9 mouse cellular contexts compared by ENCODE assay signal in the genomic region with DNA sequence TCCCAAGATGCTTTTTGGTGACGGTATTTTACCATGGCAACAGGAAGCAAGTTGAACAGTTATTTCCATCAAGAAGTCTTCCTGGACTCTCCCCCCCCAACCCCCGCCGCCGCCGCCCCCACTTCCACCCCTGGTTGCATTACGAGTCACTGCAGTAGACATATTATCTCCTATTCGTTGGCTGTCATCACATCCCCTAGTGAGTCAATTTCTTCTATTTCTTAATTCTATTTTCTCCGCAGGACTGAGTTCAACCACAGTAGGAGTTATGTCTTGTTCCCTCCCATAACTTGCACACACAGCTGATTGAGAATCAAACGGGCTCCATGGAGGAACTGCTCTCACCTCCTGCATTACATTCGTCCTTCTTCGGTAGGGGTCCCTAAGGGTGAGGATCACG. TPM values are rescaled to one million over a fixed set of nuclear protein-coding genes. Genes with fewer than 3 reads are reported as not detected.
DNase-seq lines count a peak whose midpoint lies in the region; ATAC-seq and TF ChIP-seq lines count a peak whose summit lies in the region.
"Had no signal": no experiment of that assay in that cellular context is flagged by ENCODE, and none has a peak within 500 bp of the region (broad histone marks: within the 10 kb centered on the region; RNA-seq: fewer than 3 reads in every experiment).

No protein-coding gene starts in this region.

- no peak for TF ChIP-seq POLR2A in ES-Bruce4 (IDR thresholded peaks at IDR 0.05; ENCODE audit: insufficient read depth, low read length)

- 36% methylated on average over 12 of the region's 12 CpGs for WGBS in heart, embryonic 12.5 days
- 24% methylated on average over 12 of the region's 12 CpGs for WGBS in heart, postnatal 0 days

- H3K4me3 ChIP-seq in heart, embryonic 12.5 days = peak overlapping the region; percentile 97
- H3K4me3 ChIP-seq in ES-Bruce4 (ENCODE audit: low read depth, low read length) = peak overlapping the region; percentile 98
- peak overlapping the region; percentile 88 for H3K4me3 ChIP-seq in heart, postnatal 0 days (ENCODE audit: low read depth, low read length)

- peaks cover 7% of the 10 kb centered on the region for H3K36me3 ChIP-seq in heart, embryonic 12.5 days
- no peaks in the 10 kb centered on the region; the same call in 1 of the 2 replicates for H3K36me3 ChIP-seq in ES-Bruce4 (ENCODE audit: control insufficient read depth, insufficient read depth, low read length, poor library complexity, severe bottlenecking)
- H3K36me3 ChIP-seq in heart, postnatal 0 days (replicated peaks; ENCODE audit: control insufficient read depth, insufficient read depth, low read length) = 0 out of 2 replicates have a peak, but pooled peaks cover under 1% of the 10 kb centered on the region

- no peaks in the 10 kb centered on the region for H3K27me3 ChIP-seq in heart, embryonic 12.5 days (replicated peaks)
- no peaks in the 10 kb centered on the region for H3K27me3 ChIP-seq in ES-Bruce4 (ENCODE audit: control insufficient read depth, insufficient read depth, low read length, poor library complexity, severe bottlenecking)
- no peaks in the 10 kb centered on the region for H3K27me3 ChIP-seq in heart, postnatal 0 days (ENCODE audit: control insufficient read depth, insufficient read depth, low read length)
- H3K27me3 ChIP-seq: Patski had no signal

- no peaks in the 10 kb centered on the region for H3K9me3 ChIP-seq in heart, embryonic 12.5 days (replicated peaks)
- no peaks in the 10 kb centered on the region for H3K9me3 ChIP-seq in ES-Bruce4 (replicated peaks; ENCODE audit: control insufficient read depth, insufficient read depth, low read length, poor library complexity, severe bottlenecking)
- H3K9me3 ChIP-seq in heart, postnatal 0 days (replicated peaks; ENCODE audit: control insufficient read depth, low read length) = no peaks in the 10 kb centered on the region

- H3K4me2 ChIP-seq in heart, embryonic 12.5 days = peak overlapping the region; percentile 91
- peak overlapping the region; percentile 89 for H3K4me2 ChIP-seq in heart, postnatal 0 days (ENCODE audit: low read depth, low read length)

- no peak overlapping the region for H3K27ac ChIP-seq in heart, embryonic 12.5 days (ENCODE audit: poor library complexity, severe bottlenecking)
- H3K27ac ChIP-seq in ES-Bruce4 (ENCODE audit: insufficient read depth, low read length) = no peak overlapping the region
- peak overlapping the region; percentile 13; the same call in 1 of the 2 replicates for H3K27ac ChIP-seq in heart, postnatal 0 days (ENCODE audit: low read depth)

- ATAC-seq in heart, embryonic 12.5 days (ENCODE audit: insufficient number of reproducible peaks, low FRiP score) = no peak
- ATAC-seq in heart, postnatal 0 days (ENCODE audit: insufficient read depth, low read depth) = no peak
- ATAC-seq in megakaryocyte, adult 5-6 weeks (ENCODE audit: poor library complexity, severe bottlenecking) = peak; percentile 23

- TF ChIP-seq CTCF in ES-Bruce4 (IDR thresholded peaks at IDR 0.05; ENCODE audit: low read depth, low read length) = no peak
- no peak for TF ChIP-seq CTCF in heart, postnatal 0 days (IDR thresholded peaks at IDR 0.05; ENCODE audit: low read depth)

- H3K4me1 ChIP-seq in heart, embryonic 12.5 days (replicated peaks) = peaks cover 21% of the 10 kb centered on the region
- no peaks in the 10 kb centered on the region for H3K4me1 ChIP-seq in ES-Bruce4 (ENCODE audit: control insufficient read depth, insufficient read depth, low read length)
- H3K4me1 ChIP-seq in heart, postnatal 0 days (ENCODE audit: control insufficient read depth, insufficient read depth) = 0 out of 2 replicates have a peak, but pooled peaks cover 8% of the 10 kb centered on the region

- no peak for TF ChIP-seq EP300 in ES-Bruce4 (IDR thresholded peaks at IDR 0.05; ENCODE audit: insufficient read depth, low read depth, low read length)
- TF ChIP-seq EP300 in heart, postnatal 0 days (IDR thresholded peaks at IDR 0.05; ENCODE audit: low read depth) = no peak

- peak overlapping the region; percentile 92 for H3K9ac ChIP-seq in heart, embryonic 12.5 days
- H3K9ac ChIP-seq in ES-Bruce4 (ENCODE audit: low read depth, poor library complexity, severe bottlenecking) = peak overlapping the region; percentile 84
- peak overlapping the region; percentile 70 for H3K9ac ChIP-seq in heart, postnatal 0 days (replicated peaks; ENCODE audit: low read depth, low read length)

- DNase-seq in heart, adult 8-10 months (ENCODE audit: low spot score) = no peak
- DNase-seq in heart, postnatal 0 days (ENCODE audit: low spot score) = no peak
- no peak for DNase-seq in urinary bladder, postnatal 14 days (ENCODE audit: low spot score)
- no peak for DNase-seq in frontal cortex, postnatal 25 days (ENCODE audit: low spot score in 2 of 2)
- DNase-seq in urinary bladder, postnatal 10 days (ENCODE audit: low spot score) = no peak

RNA-seq across cellular contexts. Expression of gene Cinp, which starts 0.8 kb away (rescaled TPM):
- 63.3 and 66.7 TPM in 2 replicates for polyA plus RNA-seq in heart, embryonic 12.5 days (2016; fragmentation: Nextera tagmentation; extraction: Ambion mirVana)
- 10 to 100 TPM; 21.7 to 28.5 (median 27.8) TPM for total RNA-seq in heart, adult 8-10 months (2022)
- 76.3 and 77.6 TPM in 2 replicates for polyA plus RNA-seq in ES-Bruce4 (2011; ENCODE audit: insufficient read depth, insufficient read length, low read depth, missing spikeins)
- total RNA-seq in heart, postnatal 0 days (2014; rRNA removed; ENCODE audit: low replicate concordance) = 59.1 and 91.0 TPM in 2 replicates
- 44.0 and 47.8 TPM in 2 replicates for polyA plus RNA-seq in heart, postnatal 0 days (2015; fragmentation: Nextera tagmentation; extraction: Ambion mirVana)
- total RNA-seq in megakaryocyte, adult 5-6 weeks (2015) = 20.3 and 31.8 TPM in 2 replicates
- total RNA-seq in megakaryocyte, adult 5-6 weeks (2017) = 32.5 and 36.4 TPM in 2 replicates

RNA-seq across cellular contexts. Expression of gene Tecpr2, which starts 1.0 kb away (rescaled TPM):
- 3.8 and 4.5 TPM in 2 replicates for polyA plus RNA-seq in heart, embryonic 12.5 days (2016; fragmentation: Nextera tagmentation; extraction: Ambion mirVana)
- total RNA-seq in heart, adult 8-10 months (2022) = 1 to 10 TPM; 4.9 to 5.8 (median 5.3) TPM
- 7.1 and 7.3 TPM in 2 replicates for polyA plus RNA-seq in ES-Bruce4 (2011; ENCODE audit: insufficient read depth, insufficient read length, low read depth, missing spikeins)
- total RNA-seq in heart, postnatal 0 days (2014; rRNA removed; ENCODE audit: low replicate concordance) = 4.1 and 4.7 TPM in 2 replicates
- 1.3 and 1.4 TPM in 2 replicates for polyA plus RNA-seq in heart, postnatal 0 days (2015; fragmentation: Nextera tagmentation; extraction: Ambion mirVana)
- 3.1 and 3.7 TPM in 2 replicates for total RNA-seq in megakaryocyte, adult 5-6 weeks (2015)
- total RNA-seq in megakaryocyte, adult 5-6 weeks (2017) = 3.5 and 5.0 TPM in 2 replicates

RNA-seq across cellular contexts. Expression of gene Zfp839, which starts 38.1 kb away (rescaled TPM):
- polyA plus RNA-seq in heart, embryonic 12.5 days (2016; fragmentation: Nextera tagmentation; extraction: Ambion mirVana) = 3.9 and 5.4 TPM in 2 replicates
- total RNA-seq in heart, adult 8-10 months (2022) = 10 to 100 TPM; 10.5 to 12.1 (median 11.1) TPM
- polyA plus RNA-seq in ES-Bruce4 (2011; ENCODE audit: insufficient read depth, insufficient read length, low read depth, missing spikeins) = 11.2 and 12.6 TPM in 2 replicates
- 4.1 and 6.3 TPM in 2 replicates for total RNA-seq in heart, postnatal 0 days (2014; rRNA removed; ENCODE audit: low replicate concordance)
- 2.6 and 3.2 TPM in 2 replicates for polyA plus RNA-seq in heart, postnatal 0 days (2015; fragmentation: Nextera tagmentation; extraction: Ambion mirVana)
- total RNA-seq in megakaryocyte, adult 5-6 weeks (2015) = 3.3 and 4.5 TPM in 2 replicates
- total RNA-seq in megakaryocyte, adult 5-6 weeks (2017) = 5.5 and 6.2 TPM in 2 replicates

RNA-seq across cellular contexts. Expression of gene Mok, which starts 47.4 kb away (rescaled TPM):
- polyA plus RNA-seq in heart, embryonic 12.5 days (2016; fragmentation: Nextera tagmentation; extraction: Ambion mirVana) = 2.9 and 4.0 TPM in 2 replicates
- under 1 TPM; 0.50 to 0.80 (median 0.70) TPM for total RNA-seq in heart, adult 8-10 months (2022)
- polyA plus RNA-seq in ES-Bruce4 (2011; ENCODE audit: insufficient read depth, insufficient read length, low read depth, missing spikeins) = 33.4 and 35.8 TPM in 2 replicates
- total RNA-seq in heart, postnatal 0 days (2014; rRNA removed; ENCODE audit: low replicate concordance) = 3.1 and 7.4 TPM in 2 replicates
- 2.2 and 2.3 TPM in 2 replicates for polyA plus RNA-seq in heart, postnatal 0 days (2015; fragmentation: Nextera tagmentation; extraction: Ambion mirVana)
- total RNA-seq in megakaryocyte, adult 5-6 weeks (2015) = 1.5 and 1.6 TPM in 2 replicates
- 1.4 and 1.6 TPM in 2 replicates for total RNA-seq in megakaryocyte, adult 5-6 weeks (2017)
